Mouse (Mus musculus): ENCODE data around the gene Rock2. TPM values are rescaled to one million over a fixed set of nuclear protein-coding genes. Genes with fewer than 3 reads are reported as not detected.

Rock2 gene
- total RNA-seq, 2 experiments from 2014 or later = 83.6 to 87.4 TPM

DNA sequence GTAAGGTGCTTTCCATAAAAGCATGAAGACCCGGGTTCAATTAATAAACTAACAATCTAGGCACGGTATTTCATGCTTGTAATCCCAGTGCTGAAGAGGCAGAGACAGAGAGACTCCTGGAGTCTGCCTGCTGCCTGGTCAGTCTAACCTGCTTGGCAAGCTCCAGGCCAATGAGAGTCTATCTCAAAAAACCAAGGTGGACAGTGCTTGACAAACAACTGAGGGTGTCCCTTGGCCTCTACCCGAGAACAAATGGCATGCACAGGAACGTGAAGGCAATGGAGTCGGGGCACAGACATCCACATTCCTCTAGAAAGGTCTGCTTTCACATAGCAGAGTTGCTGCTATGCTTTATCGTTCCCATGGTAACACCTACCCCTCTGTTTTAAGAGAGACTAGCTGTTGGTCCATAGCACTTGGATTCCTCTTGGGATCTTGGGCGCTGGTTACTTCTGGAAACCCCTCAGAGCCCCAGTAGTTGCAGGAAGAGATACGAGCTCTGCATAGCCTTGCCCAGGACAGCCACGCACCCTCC, 24.8 kb upstream of the Rock2 start:
- DNase-seq = no peak

DNA sequence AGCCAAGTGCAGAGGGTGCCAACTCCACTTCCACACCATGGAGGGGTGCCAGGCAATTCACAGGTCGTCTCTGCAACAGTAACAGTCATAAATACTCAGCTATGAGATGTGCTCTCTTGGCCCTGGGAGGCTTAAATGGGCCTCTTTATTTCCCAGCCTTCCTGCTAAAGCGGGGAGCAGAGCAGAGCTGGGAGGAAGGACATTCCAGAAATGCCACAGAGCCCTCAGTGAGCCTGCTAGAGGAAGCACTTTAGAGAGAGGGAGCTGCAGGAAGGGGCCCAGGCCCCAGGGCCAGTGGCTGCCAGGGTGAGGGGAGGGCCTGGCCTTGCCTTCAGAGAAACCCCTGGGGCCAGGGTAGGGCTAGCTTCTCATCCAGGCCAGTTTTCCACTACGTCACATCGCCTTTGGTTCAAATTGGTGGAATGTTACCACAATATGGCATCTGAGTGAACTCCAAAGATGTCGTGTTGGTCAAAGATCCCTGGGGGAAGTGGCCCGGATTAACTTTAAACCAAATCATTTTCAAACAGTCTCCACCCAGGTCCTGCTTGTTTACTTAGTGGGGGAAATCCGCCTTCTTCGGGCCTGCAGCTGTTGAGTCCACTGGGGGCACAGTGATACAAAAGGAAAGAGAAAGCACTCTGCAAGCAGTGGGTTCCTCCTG, 24.2 kb upstream of the Rock2 start:
- peak; percentile 72 to 83 for DNase-seq
- intact Hi-C loops (cut with DNase I) = no loop called here

More for the DNA sequence above, 24.8 kb upstream of the Rock2 start:
- intact Hi-C loops (cut with DNase I) = no loop called here

- no peak for DNase-seq
- intact Hi-C loops (cut with DNase I) = no loop called here
Measured at GRCm38 (mm10) chr12:16872006-16872405, 22.7 kb upstream of the Rock2 start.

- intact Hi-C loops (cut with DNase I) = no loop called here
- no peak for DNase-seq
Measured at GRCm38 (mm10) chr12:16872926-16873464, 21.7 kb upstream of the Rock2 start.

DNA sequence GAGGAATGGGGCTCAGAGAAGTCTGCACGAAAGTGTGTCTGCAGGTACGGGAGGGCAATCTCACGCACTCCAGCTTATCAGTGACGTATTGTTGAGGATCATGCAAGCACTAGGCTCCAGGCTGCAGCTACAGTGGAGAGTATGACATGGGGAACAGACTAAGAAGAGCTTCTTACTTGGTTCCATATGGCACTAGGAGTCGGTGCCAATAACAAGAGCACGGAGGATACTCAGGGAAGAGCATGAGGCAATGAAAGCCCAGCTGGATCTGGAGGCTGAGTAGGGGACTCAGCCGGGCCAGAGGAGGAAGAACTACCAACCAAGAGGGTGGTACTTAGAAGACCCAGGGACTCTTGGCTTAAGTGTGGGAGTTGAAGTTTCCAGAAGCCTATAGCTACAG, 21.1 kb upstream of the Rock2 start:
- DNase-seq = no peak
- intact Hi-C loops (cut with DNase I) = no loop called here

DNA sequence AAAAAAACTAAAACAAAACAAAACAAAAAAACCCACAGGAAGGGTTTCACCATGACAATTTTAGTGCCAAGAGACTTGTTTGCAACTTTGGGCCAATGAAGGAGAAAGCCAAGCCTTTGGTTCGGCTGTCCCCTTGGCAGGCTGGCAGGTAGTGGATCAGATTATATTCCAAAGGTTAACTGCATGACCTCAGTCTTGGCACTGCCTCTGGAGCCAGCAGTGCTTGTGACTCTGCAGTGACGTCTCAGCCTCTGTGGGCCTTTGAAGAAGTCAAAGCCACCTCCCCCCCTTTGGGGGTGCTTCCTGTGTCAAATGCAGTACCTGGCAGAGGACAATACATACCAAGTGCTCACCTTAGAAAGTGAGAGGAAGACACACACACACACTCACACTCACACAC, 20.6 kb upstream of the Rock2 start:
- DNase-seq = peak; percentile 38 to 52
- intact Hi-C loops (cut with DNase I) = loop anchor here (1.0 kb wide), 1 partner anchor 20 kb away; the partner anchor contains the start of gene Rock2

- intact Hi-C loops (cut with DNase I) = no loop called here
- DNase-seq = no peak
Measured at GRCm38 (mm10) chr12:16875269-16875668, 19.4 kb upstream of the Rock2 start.

- intact Hi-C loops (cut with DNase I) = no loop called here
- no peak for DNase-seq
Measured at GRCm38 (mm10) chr12:16875678-16876077, 19.0 kb upstream of the Rock2 start.

GRCm38 (mm10) chr12:16876667-16877066, 18.0 kb upstream of the Rock2 start:
- DNase-seq = no peak
- intact Hi-C loops (cut with DNase I) = no loop called here

- no peak for DNase-seq
- intact Hi-C loops (cut with DNase I) = no loop called here
Measured at GRCm38 (mm10) chr12:16877141-16877540, 17.6 kb upstream of the Rock2 start.

DNA sequence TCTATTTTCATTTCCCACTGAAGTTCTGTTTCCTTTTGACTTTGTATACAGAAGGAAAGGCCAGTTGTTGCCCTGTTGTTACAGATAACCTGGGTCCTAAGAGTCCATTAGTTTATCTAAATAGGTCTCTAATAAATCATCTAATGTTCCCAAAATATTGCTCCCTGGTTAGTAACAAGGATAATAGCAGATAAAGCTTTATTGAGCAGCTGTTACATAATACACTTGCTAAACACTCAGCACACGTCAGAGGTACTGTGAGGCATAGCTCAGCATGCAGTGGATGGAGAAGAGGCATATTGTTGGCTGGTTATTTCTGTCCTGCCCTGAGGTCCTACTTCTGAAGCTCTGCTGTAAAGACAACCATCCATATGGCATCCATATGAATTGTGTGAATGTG, 17.0 kb upstream of the Rock2 start:
- intact Hi-C loops (cut with DNase I) = no loop called here
- DNase-seq = no peak

DNA sequence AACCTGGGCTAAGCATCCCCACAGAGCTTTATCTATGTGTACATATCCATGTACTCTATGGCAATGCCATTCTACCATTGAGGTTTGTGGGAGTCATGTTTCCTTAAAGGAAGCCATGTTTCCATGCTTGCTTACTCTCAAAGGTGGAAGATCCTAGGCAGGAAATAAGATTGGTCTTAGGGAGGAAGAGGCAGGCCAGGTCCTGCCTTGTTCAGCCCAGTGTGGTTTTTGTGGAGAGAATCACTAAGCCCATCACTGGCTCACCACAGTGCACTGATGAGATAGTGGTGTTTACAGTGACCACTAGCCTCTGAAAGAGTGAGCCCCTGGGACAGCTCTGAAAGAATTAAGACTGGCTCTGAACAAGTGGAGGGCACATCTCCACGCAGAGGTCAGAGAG, 15.3 kb upstream of the Rock2 start:
- intact Hi-C loops (cut with DNase I) = no loop called here
- no peak for DNase-seq

DNA sequence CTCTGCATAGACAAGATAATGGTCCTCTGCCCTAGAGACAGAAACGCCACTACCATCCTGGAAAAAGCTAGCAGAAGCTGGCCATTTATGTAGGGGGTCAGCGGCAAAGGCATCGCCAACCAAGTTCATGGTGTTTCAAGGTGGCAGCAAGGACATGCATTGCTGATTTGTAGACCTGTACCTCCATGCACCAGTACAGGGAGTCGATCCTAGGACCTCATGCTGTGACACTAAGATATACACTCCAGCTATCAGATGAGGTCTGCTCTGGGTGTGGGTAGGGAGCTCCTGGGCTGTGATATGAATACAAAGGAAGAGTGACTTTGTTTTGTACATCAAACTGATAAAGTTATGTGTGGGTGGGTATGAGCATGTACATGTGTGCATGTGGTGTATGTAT, 14.6 kb upstream of the Rock2 start:
- intact Hi-C loops (cut with DNase I) = no loop called here
- no peak for DNase-seq

- intact Hi-C loops (cut with DNase I) = no loop called here
- no peak for DNase-seq
Measured at GRCm38 (mm10) chr12:16882442-16882841, 12.3 kb upstream of the Rock2 start.

GRCm38 (mm10) chr12:16883111-16883510, 11.6 kb upstream of the Rock2 start:
- intact Hi-C loops (cut with DNase I) = no loop called here
- DNase-seq = no peak

GRCm38 (mm10) chr12:16884534-16884933, 10.2 kb upstream of the Rock2 start:
- intact Hi-C loops (cut with DNase I) = no loop called here
- DNase-seq = no peak

DNA sequence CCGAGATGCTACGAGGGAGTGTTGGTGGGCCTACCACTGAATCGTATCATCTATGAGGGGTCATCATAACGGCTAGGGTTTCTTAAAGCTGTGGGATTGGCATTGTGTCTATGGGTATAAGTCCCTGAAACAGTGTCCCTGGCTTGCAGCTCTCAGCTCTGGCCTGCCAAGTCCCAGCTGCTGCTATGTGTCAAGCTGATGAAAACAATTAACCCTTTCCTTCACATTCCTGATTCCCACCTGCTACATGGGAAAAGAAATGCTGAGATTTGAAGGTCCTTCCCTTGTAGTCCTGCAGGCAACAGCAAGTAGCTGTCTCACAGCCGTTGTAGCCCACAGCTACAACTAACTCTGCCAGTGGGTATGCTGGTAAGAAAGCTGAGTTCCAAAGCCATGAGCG, 8.3 kb upstream of the Rock2 start:
- DNase-seq = no peak
- intact Hi-C loops (cut with DNase I) = no loop called here

DNA sequence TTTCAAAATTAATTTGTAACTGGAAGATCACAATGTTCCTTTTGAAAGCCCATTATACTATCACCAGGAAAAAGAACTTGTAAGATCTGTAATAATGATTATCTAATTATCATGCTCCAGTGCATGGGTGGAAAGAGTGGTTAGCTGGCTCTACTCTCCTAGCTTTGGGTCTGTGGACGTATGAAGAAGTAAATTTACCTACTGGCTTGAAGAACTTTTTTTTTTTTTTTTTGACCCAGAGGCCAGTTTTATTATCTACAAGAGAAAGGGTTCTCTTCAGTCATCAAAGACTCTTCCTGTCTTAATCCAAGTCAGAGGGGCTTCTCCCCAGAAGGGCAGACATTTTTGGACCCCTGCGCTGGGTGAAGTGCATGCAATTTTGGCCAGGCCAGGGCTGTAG, 1.7 kb upstream of the Rock2 start:
- DNase-seq = no peak
- intact Hi-C loops (cut with DNase I) = no loop called here

- DNase-seq = no peak
Measured at GRCm38 (mm10) chr12:16893656-16894395, 869 bp upstream of the Rock2 start.

GRCm38 (mm10) chr12:16895221-16895928, 680 bp downstream of the Rock2 start:
- intact Hi-C loops (cut with DNase I) = loop anchor here (1.0 to 5.0 kb wide), 2 partner anchors 47 to 59 kb away; no protein-coding TSS in a partner anchor
- DNase-seq = peak; percentile 56 to 61

More at GRCm38 (mm10) chr12:16893656-16894395, 869 bp upstream of the Rock2 start:
- intact Hi-C loops (cut with DNase I) = loop anchor here (1.0 kb wide), 2 partner anchors 20 to 83 kb away; no protein-coding TSS in a partner anchor

Measured in heart, postnatal 14 days (tissue).